Mouse (Mus musculus) left cerebral cortex, postnatal 10 days (tissue): ENCODE results near the gene Vbp1. TPM values are rescaled to one million over a fixed set of nuclear protein-coding genes. Genes with fewer than 3 reads are reported as not detected.
"Not testable (repeated sequence)": the region's sequence is repeated elsewhere in the genome, so short reads cannot be mapped to it uniquely, and the experiment has no call there.

Experiments
- DNase-seq, 2 experiments: peaks; one replicate each; pipeline ENCODE4 v3.0.0; 2021 to 2022; ENCODE audit warnings: low spot score in 2 of 2, mixed read lengths in 1 of 2; ENCODE audit errors: extremely low spot score in 1 of 2
- intact Hi-C: fragments of 180-260 bp; cut with DNase I; formaldehyde crosslinking; loops from one replicate; pipeline ENCODE4 v1.15.1; 2025
- total RNA-seq, 2 experiments: library from RNA; stranded (reverse); gene quantifications; 2 replicates each; pipeline ENCODE4 v1.2.3; 2021

Gene Vbp1
- 10 to 100 TPM; 81.0 to 88.6 TPM for total RNA-seq

GRCm38 (mm10) chrX:75514179-75514972 is at the start of gene Vbp1:
Gene Vbp1, plus strand, starts transcription at chrX:75514299.
- intact Hi-C loops, result loop anchor here (5.0 kb wide), 1 partner anchor 132 kb away; the partner anchor contains the start of genes F8 and Fundc2
- peak; percentile 85 to 86 for DNase-seq

- intact Hi-C loops, result not testable (repeated sequence)
- peak; percentile 49 to 74 for DNase-seq
Observed at GRCm38 (mm10) chrX:75475182-75475644, 38.9 kb upstream of the Vbp1 start.

GRCm38 (mm10) chrX:75489886-75490285 is 24.2 kb upstream of the Vbp1 start:
- intact Hi-C loops, result no loop called here
- no peak for DNase-seq

GRCm38 (mm10) chrX:75513787-75514178 is 316 bp upstream of the Vbp1 start:
- DNase-seq, result no peak
- intact Hi-C loops, result loop anchor here (5.0 kb wide), 1 partner anchor 131 kb away; the partner anchor contains the start of genes F8 and Fundc2

- intact Hi-C loops, result no loop called here
- peak; percentile 32 to 39 for DNase-seq
Observed at GRCm38 (mm10) chrX:75577582-75578324, 63.7 kb downstream of the Vbp1 start, which contains the start of gene Rab39b. Gene Rab39b, minus strand, starts transcription at chrX:75578231.

- intact Hi-C loops, result no loop called here
- no peak for DNase-seq
Observed at GRCm38 (mm10) chrX:75578539-75578938, 64.4 kb downstream of the Vbp1 start.

Other genes with a start within 250 kb of the Vbp1 start
- 10 to 100 TPM; 48.3 to 53.9 TPM for gene Fundc2, start 131.9 kb upstream of the Vbp1 start, total RNA-seq
- 1 to 10 TPM; 1.7 to 2.7 TPM for gene F8, start 131.7 kb upstream of the Vbp1 start, total RNA-seq
- 10 to 100 TPM; 10.9 to 14.8 TPM for gene Cmc4, start 97.7 kb upstream of the Vbp1 start, total RNA-seq
- 1 to 10 TPM; 6.6 to 7.2 TPM for gene Mtcp1, start 97.7 kb upstream of the Vbp1 start, total RNA-seq
- 10 to 100 TPM; 35.6 to 36.1 TPM for gene Brcc3, start 97.7 kb upstream of the Vbp1 start, total RNA-seq
- 10 to 100 TPM; 35.8 to 36.1 TPM for gene Rab39b, start 63.9 kb downstream of the Vbp1 start, total RNA-seq